Mouse (Mus musculus): ENCODE results near the gene Syde2.

- no peak for TF ChIP-seq CTCF (IDR thresholded peaks at IDR 0.05; ENCODE audit: low read depth)
- TF ChIP-seq EP300 (IDR thresholded peaks at IDR 0.05; ENCODE audit: low read depth): no peak
Measured at GRCm38 (mm10) chr3:145946654-145947053, 41.0 kb upstream of the Syde2 start.
